Mouse (Mus musculus) lung, embryonic 16.5 days (tissue): ENCODE results near the gene Trmt2a. TPM values are rescaled to one million over a fixed set of nuclear protein-coding genes. Genes with fewer than 3 reads are reported as not detected.

Experiments used
- ATAC-seq: fragments of 200-750 bp; cut with Nextera tagmentation; 2 replicates; pipeline ENCODE4 v1.8.0; 2017; ENCODE audit warnings: low read depth, mild to moderate bottlenecking, moderate library complexity
- H3K27ac ChIP-seq: fragments of 300-500 bp; sonication (generic); 2 replicates; pipeline ENCODE4 v1.5.1; 2014; ENCODE audit warnings: mild to moderate bottlenecking, control low read depth, low read length
- H3K27me3 ChIP-seq: fragments of 300-500 bp; sonication (generic); 2 replicates; pipeline ENCODE4 v1.6.1; 2014; ENCODE audit warnings: low read depth, low read length, mixed read lengths; ENCODE audit not compliant: control insufficient read depth, insufficient read depth
- H3K36me3 ChIP-seq: fragments of 300-500 bp; sonication (generic); 2 replicates; pipeline ENCODE4 v1.6.1; 2014; ENCODE audit warnings: low read length; ENCODE audit not compliant: control insufficient read depth, insufficient read depth
- H3K4me1 ChIP-seq: fragments of 300-500 bp; sonication (generic); replicated peaks from 2 replicates; pipeline ENCODE4 v1.6.1; 2014; ENCODE audit warnings: low read length, mixed read lengths; ENCODE audit not compliant: control insufficient read depth, insufficient read depth
- H3K4me2 ChIP-seq: fragments of 300-500 bp; sonication (generic); 2 replicates; pipeline ENCODE4 v1.6.1; 2014; ENCODE audit warnings: low read depth, low read length, control low read depth
- H3K4me3 ChIP-seq: fragments of 300-500 bp; sonication (generic); 2 replicates; pipeline ENCODE4 v1.5.1; 2014; ENCODE audit warnings: mild to moderate bottlenecking, low read length, control low read depth
- H3K9ac ChIP-seq: fragments of 300-500 bp; sonication (generic); 2 replicates; pipeline ENCODE4 v1.6.1; 2014; ENCODE audit warnings: low read length, control low read depth
- H3K9me3 ChIP-seq: fragments of 300-500 bp; sonication (generic); 2 replicates; pipeline ENCODE4 v1.6.1; 2016; ENCODE audit warnings: low read length; ENCODE audit not compliant: control insufficient read depth
- WGBS: fragments of 180-500 bp; shearing (Covaris S2); extraction: QIAGEN DNeasy Blood & Tissue Kit; methylation state at CpG from one replicate; pipeline ENCODE4 v1.1.7; 2014; 5-methylcytosine and 5-hydroxymethylcytosine counted together
- polyA plus RNA-seq: library from polyadenylated mRNA; unstranded; fragments of >200 nt; fragmentation: Nextera tagmentation; extraction: Ambion mirVana; gene quantifications from 2 replicates; pipeline ENCODE4 v1.2.1, GENCODE M21; 2015

Gene Trmt2a
- polyA plus RNA-seq, 1 experiment from 2014 or later: 95.2 TPM

DNA sequence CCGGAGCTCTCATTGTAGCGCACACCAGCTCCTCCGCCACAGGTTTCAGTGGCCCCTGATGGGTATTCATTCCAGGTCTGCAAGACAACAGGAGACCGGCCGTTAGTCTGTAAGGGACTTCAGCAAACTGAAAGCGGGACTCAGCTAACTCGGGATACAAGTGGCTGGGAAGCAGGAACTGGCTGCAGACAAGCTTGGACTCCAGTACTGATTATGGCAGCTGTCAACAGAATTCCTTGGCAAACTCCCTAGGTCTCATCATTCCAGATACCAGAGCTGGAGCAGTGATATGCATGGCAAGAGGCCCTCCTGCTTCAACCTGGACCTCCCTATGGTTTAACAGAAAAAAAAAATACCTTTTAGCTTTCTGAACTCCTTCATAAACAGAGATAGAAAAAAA lies 33.6 kb upstream of the Trmt2a start:
- 63% methylated on average over 7 of the region's 7 CpGs for WGBS
- no peak overlapping the region for H3K27ac ChIP-seq
- no peaks in the 10 kb centered on the region for H3K36me3 ChIP-seq
- H3K9ac ChIP-seq: no peak overlapping the region
- no peak overlapping the region for H3K4me2 ChIP-seq
- H3K27me3 ChIP-seq: no peaks in the 10 kb centered on the region; the same call in 1 of the 2 replicates
- no peaks in the 10 kb centered on the region for H3K9me3 ChIP-seq
- H3K4me3 ChIP-seq: no peak overlapping the region
- H3K4me1 ChIP-seq: peaks cover 3% of the 10 kb centered on the region
- ATAC-seq: no peak

DNA sequence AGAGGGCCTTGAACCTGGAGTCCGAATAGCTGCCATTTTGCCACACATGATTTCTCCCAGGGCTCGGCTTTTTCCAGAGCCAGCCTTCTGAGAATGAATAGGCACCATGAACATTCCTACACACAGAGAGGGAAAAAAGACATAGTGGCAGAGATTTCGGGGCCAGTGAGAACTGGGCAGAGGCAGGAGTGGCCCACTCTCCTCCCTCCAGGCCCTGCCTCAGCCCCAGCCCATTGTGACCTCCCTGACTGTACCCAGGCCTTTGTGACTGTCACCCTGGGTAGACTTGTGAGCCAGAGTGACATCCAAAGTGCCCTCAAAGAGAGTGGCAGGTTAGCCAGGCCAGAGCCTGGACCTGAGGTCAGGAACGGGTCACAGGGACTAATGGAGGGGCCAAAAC lies 30.9 kb upstream of the Trmt2a start, which contains the start of gene Ccdc188:
Ccdc188 (plus strand) TSS at position 301 of the 400 bp plus-strand sequence.
- Histone ChIP-seq H3K4me2 (no peak within 1 kb of the TSS), H3K9ac (no peak within 1 kb of the TSS), H3K4me1 (peaks cover 9% of the 10 kb centered on the region), H3K9me3 (no peaks in the 10 kb centered on the region), H3K27me3 (no peaks in the 10 kb centered on the region), H3K27ac (no peak within 1 kb of the TSS), H3K4me3 (no peak within 1 kb of the TSS), H3K36me3 (peaks cover under 1% of the 10 kb centered on the region; the same call in 1 of the 2 replicates)
- 88% methylated on average over 4 of the region's 4 CpGs for WGBS
- ATAC-seq: no peak

DNA sequence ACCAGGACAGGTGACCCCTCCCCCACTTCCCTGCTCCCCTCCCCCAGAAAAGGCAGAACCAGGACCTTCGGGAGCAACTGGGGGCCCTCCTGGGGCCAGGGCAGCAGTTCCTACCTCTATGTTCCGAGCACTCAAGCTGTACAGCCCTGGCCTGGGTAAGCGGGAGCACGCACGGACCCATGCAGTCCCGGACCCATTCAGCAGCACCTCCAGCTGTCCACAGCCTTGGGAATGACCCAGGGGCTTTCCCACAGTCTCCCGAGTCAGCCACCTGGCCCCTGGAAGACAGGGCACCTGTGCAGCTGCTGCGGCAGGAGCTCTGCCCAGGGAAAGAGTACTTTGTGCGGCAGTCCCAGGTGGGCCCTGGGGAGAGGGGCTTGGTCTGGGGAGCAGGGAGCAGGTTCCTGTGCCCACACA lies 29.9 kb upstream of the Trmt2a start:
- ATAC-seq: no peak
- 66% methylated on average over 9 of the region's 9 CpGs for WGBS
- no peak overlapping the region for H3K4me2 ChIP-seq
- no peaks in the 10 kb centered on the region for H3K9me3 ChIP-seq
- H3K27me3 ChIP-seq: no peaks in the 10 kb centered on the region
- no peak overlapping the region for H3K4me3 ChIP-seq
- H3K27ac ChIP-seq: no peak overlapping the region
- no peak overlapping the region for H3K9ac ChIP-seq
- H3K4me1 ChIP-seq: peaks cover 9% of the 10 kb centered on the region
- peaks cover 9% of the 10 kb centered on the region for H3K36me3 ChIP-seq

DNA sequence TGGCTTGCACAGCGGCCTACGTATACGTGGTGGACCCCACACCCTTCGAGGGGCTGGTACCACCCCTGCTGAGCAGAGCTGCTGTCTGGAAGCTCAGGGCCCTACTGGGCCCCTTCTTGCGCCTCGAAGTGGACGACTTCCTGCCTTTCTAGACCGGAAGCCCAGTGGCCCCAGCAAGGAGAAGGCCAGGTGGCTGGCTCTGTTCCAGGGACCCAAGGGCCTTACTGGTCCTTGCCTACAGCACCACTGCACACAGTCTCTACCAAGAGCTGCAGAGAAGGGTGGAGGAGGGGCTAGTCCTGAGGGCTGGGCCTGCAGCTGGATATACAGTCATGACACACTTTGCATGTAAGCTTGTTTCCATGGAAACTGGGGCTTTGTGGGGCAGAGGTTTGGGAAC lies 28.5 kb upstream of the Trmt2a start:
- Histone ChIP-seq H3K9me3 (no peaks in the 10 kb centered on the region), H3K4me3 (no peak overlapping the region), H3K4me2 (no peak overlapping the region), H3K36me3 (peaks cover 21% of the 10 kb centered on the region), H3K27me3 (no peaks in the 10 kb centered on the region), H3K27ac (peak overlapping the region; percentile 47; the same call in 1 of the 2 replicates), H3K9ac (peak overlapping the region; percentile 19; the same call in 1 of the 2 replicates), H3K4me1 (peaks cover 9% of the 10 kb centered on the region)
- WGBS: 20% methylated on average over 8 of the region's 8 CpGs
- ATAC-seq: peak; percentile 71

DNA sequence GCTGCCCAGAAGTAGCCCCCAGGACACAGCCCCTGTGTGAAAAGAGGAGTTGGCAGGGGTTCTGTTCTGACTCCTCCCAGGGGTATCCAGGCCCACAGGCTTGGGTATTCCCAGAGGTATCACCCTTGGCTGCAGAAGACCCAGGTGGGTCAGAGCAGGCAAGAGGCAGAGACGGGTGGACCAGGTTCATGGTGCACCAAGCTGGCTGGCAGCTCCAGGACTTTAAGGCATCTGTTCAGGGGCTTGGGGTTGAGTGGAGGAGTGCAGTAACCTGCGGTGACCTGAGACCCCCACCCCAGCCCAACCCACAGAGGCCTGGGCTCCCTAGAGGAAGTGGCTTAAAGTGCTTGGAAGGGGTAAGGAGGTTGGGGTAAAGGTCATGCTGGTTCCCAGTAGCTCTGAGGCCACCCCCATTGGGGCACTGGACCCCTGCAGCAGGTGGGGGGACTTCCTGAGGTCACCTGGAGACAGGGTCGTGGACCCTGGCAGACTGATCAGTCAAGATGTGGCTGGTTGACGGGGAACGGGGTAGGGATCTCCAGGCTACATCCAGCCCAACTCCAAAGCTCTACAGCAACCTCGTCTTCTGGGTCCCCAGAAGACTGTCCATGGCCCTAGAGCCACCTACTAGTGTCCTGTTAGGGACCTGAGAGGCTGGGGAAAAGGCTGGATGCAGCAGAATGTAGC lies 27.5 kb upstream of the Trmt2a start:
- Histone ChIP-seq H3K4me3 (no peak overlapping the region), H3K4me1 (peaks cover 9% of the 10 kb centered on the region), H3K9ac (no peak overlapping the region), H3K4me2 (no peak overlapping the region), H3K36me3 (peaks cover 22% of the 10 kb centered on the region), H3K27me3 (no peaks in the 10 kb centered on the region), H3K9me3 (no peaks in the 10 kb centered on the region), H3K27ac (no peak overlapping the region)
- ATAC-seq: no peak
- WGBS: 87% methylated on average over 6 of the region's 6 CpGs

DNA sequence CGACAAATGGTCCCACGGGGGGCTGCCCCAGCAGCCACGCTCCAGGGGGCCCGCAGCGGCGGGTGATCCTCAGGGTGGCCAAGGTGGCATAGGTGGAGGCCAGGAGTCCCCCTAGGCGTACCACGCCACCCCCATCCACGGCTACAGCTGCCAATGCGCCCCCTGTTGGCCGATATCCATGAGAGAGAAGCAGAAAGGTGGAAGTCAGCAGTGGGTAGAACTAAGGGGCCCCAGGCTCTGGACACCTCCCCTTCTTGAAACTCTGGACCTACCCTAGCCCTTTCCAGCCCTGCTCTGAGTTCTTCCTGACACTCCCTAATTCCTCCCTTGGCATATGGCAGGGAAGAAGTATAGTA lies 27.0 kb upstream of the Trmt2a start:
- Histone ChIP-seq H3K9me3 (no peaks in the 10 kb centered on the region), H3K9ac (no peak overlapping the region), H3K27me3 (no peaks in the 10 kb centered on the region), H3K4me1 (peaks cover 9% of the 10 kb centered on the region), H3K4me3 (no peak overlapping the region), H3K27ac (no peak overlapping the region), H3K36me3 (peaks cover 27% of the 10 kb centered on the region), H3K4me2 (no peak overlapping the region)
- 73% methylated on average over 11 of the region's 11 CpGs for WGBS
- ATAC-seq: no peak

DNA sequence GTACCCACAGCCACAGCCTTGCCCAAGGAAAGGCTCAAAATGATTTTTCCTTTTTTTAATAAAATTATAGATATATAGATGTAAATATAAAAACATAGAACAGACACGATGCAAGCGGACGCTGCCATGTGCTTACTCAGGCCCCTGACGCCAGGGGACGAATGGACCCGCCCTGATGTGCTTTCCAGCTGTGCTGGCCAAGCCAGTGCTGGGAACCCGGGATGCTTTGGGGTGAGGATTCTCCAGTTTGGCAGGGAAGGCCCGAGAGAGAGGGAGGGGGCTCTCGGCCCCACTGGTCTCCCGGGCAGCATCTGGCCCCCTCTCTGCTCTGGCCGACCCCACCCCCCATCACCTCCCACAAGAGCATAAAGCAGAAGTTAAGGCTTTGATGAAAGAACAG lies 26.3 kb upstream of the Trmt2a start:
- Histone ChIP-seq H3K27me3 (no peaks in the 10 kb centered on the region), H3K36me3 (peaks cover 32% of the 10 kb centered on the region), H3K4me2 (no peak overlapping the region), H3K9me3 (no peaks in the 10 kb centered on the region), H3K4me3 (no peak overlapping the region), H3K4me1 (peaks cover 9% of the 10 kb centered on the region), H3K27ac (no peak overlapping the region), H3K9ac (no peak overlapping the region)
- 75% methylated on average over 11 of the region's 11 CpGs for WGBS
- no peak for ATAC-seq

- Histone ChIP-seq H3K9ac (no peak overlapping the region), H3K36me3 (peaks cover 38% of the 10 kb centered on the region), H3K4me3 (no peak overlapping the region), H3K27me3 (no peaks in the 10 kb centered on the region), H3K4me2 (no peak overlapping the region), H3K9me3 (no peaks in the 10 kb centered on the region), H3K27ac (no peak overlapping the region), H3K4me1 (peaks cover 6% of the 10 kb centered on the region)
- 93% methylated on average over 13 of the region's 13 CpGs for WGBS
- ATAC-seq: no peak
These were observed 21.3 kb upstream of the Trmt2a start for GRCm38 (mm10) chr16:18227187-18227586.

DNA sequence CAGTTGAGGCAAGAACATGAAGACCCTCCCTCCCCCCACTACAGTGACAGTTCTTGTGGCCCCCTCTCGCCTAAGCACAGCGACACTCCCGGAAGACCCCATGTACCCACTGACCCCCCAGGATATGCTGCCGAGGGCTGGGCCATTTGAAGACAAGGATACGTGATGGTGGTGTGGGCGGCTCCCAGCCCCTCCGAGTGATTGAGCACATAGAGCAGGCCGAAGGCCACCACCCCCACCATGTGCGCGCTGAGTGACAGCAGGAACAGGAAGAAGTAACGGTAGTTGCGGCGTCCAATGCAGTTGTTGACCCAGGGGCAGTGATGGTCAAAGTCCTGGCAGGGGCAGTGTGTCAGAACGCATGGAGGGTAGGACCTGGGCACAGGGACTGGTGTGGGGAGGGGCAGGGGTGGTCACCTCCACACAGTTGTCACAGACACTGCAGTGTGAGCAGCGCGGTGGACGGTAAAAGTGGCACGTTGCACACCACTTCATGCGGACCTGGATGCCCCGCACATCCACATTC lies 20.5 kb upstream of the Trmt2a start:
- WGBS: 88% methylated on average over 20 of the region's 20 CpGs
- H3K36me3 ChIP-seq: peaks cover 35% of the 10 kb centered on the region
- H3K27me3 ChIP-seq: no peaks in the 10 kb centered on the region
- peaks cover 6% of the 10 kb centered on the region for H3K4me1 ChIP-seq
- H3K9ac ChIP-seq: no peak overlapping the region
- no peak overlapping the region for H3K4me3 ChIP-seq
- H3K4me2 ChIP-seq: no peak overlapping the region
- no peak for ATAC-seq
- no peaks in the 10 kb centered on the region for H3K9me3 ChIP-seq
- H3K27ac ChIP-seq: no peak overlapping the region
